Mouse (Mus musculus) gastrocnemius, postnatal 36 days (tissue): ENCODE data around the gene Gkap1. TPM values are rescaled to one million over a fixed set of nuclear protein-coding genes. Genes with fewer than 3 reads are reported as not detected.
A peak's percentile ranks its signal among the peaks of the same experiment; 100 is the strongest.

Experiments used
- DNase-seq, 2 experiments: peaks; one replicate each; pipeline ENCODE4 v3.0.0; 2022
- intact Hi-C: fragments of 180-260 bp; cut with DNase I; formaldehyde crosslinking; loops from one replicate; pipeline ENCODE4 v1.15.1; 2025
- total RNA-seq, 2 experiments: library from RNA; stranded (reverse); gene quantifications; 2 replicates each; pipeline ENCODE4 v1.2.3; 2021

Gkap1 gene
- total RNA-seq, 2 experiments from 2014 or later, result 20.6 to 24.3 TPM

DNA sequence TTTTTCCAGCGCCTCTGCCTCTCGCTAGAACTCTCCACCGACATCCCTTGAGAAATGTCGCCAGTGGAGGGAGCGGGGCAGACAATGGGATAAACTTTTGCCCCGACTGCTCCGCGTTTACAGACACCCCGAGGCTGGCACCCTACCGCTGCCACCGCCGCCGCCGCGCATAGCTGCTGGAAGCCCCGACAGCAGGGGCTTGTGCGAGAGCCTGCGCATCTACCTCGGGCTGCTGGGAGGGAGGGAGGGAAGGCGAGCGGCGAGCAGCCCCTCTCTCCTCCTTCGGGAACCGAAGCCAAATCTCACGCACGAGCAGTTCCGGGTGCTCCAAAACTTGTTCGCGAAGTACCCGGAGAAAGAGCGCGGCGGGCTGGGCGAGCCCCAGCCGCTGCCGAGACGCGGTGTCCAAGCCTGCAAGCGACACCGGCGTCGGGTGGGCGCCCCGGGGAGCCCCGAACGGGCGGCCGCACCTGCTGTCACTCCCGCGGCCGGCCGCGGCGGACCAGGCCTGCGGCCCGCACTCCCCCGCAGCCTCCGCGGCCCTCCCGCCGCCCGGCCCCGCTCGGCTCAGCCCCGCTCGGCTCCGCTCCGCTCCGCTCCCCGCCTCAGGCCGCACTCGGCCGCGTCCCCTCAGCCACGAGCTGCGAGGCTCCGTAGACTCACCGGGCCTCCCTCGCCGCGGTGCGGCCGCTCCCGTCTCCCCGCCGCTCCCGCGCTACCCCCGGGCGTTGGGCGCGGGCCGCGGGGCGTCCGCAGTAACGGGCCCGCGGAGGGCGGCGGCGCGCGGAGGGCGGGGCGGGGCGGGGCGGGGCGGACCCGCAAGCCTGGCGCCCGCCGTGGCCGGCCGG lies 1.9 kb downstream of the Gkap1 start:
- DNase-seq, result peak in 1 of 2 experiments; percentile 17
- intact Hi-C loops, result no loop called here

DNA sequence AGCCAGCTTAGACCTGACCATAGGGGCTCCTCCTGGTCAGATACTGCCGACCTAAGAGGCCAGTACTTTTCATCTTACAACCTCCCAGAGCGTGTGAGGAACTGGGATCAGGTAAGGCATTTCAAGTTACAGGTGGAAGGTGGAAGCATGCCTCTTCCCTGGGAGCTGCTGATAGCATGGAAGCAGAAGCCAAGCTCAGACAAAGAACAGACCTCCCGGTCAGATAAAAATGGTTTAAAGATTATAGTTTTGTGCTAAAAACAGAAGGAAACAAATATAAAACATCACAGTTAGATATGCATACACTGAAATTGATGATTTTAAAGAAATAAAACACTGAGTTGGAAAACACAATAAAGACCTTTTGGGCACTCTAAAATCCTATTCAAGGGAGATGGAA lies 8.6 kb downstream of the Gkap1 start:
- no peak for DNase-seq
- intact Hi-C loops, result no loop called here

DNA sequence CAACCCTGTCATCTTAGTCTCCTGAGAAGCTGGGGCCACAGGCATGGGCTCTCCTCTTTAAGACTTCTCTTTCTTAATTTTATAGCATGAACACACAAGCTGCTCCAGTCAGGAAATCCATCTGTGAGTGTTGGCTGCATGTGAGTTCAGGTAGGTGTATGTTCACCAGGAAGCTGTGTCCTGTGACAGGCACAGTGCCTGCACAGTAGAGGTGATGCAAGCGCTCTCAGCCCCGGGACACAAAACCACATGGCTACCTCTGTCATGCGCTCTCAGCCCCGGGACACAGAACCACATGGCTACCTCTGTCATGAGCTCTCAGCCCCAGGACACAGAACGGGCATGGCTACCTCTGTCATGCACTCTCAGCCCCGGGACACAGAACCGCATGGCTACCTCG lies 12.0 kb downstream of the Gkap1 start:
- intact Hi-C loops, result no loop called here
- DNase-seq, result no peak

DNA sequence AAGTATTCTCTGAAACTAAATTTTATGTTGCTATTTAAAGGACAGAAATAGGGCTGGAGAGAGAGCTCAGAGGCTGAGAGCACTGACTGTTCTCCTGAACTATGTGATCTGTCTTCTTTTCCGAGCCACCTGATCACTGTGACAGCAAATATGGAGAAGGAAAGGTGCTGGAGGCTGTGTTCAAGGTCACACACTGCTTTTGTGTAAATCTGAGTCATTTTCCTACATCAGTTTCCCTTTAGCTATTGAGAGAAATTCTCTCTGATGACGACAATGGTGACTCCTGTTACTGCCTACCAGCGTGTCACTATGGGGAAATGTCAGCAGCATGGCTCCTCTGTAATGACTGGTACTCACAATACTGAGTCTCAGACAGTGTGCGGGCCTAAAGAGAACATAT lies 13.8 kb downstream of the Gkap1 start:
- no peak for DNase-seq
- intact Hi-C loops, result no loop called here

DNA sequence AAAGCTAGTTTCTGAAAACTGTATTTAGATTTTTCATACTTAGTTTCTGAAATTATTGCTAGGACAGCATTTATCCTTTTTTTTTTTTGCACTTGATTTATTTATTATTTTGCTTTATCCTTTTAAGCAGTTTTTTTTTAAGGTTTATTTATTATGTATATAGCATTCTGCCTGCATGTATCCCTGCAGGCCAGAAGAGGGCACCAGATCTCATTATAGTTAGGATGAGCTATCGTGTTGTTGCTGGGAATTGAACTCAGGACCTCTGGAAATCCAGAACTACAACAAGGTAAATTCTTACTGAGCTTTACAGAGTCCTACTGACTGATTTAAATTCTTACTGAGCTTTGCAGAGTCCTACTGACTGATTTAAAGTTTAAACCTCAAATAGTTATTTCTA lies 22.2 kb downstream of the Gkap1 start:
- intact Hi-C loops, result no loop called here
- DNase-seq, result no peak

DNA sequence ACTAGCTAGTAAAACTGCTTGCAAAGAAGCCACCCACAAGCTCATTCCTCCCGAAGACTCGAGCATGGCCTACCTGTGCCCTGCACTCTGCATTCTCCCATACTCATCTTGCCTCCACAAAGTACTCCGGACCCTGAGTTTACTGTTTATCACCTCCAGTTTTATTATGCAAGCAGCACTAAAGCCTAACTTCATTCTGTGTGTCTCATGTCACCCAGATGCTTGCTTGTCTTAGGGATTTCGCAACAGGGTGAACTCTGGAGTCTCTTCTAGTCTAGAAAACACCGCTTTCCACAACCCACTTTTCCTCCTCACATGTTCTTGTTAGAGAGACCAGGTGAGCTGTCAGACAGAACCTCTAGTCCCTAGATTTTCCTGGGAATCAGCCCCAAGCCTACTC lies 26.5 kb downstream of the Gkap1 start:
- DNase-seq, result no peak
- intact Hi-C loops, result no loop called here

DNA sequence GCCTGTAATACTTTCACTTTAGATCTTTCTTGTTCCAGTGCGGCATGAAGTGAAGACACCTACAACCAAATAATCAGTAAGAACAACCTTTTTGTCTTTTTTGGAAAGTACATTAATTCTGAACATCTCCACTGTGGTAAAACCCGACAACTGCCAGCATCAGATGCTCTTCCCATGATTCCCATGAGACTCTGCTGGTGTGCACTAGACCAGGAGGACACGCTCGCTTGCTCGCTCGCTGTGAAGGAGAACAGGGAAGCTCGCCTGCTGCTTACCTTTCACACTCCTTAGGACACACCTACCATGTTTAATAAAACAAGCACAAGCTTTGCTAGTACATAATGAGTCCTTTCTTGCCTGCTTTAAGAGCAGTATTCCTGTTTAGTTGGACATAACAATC lies 39.0 kb downstream of the Gkap1 start:
- intact Hi-C loops, result no loop called here

DNA sequence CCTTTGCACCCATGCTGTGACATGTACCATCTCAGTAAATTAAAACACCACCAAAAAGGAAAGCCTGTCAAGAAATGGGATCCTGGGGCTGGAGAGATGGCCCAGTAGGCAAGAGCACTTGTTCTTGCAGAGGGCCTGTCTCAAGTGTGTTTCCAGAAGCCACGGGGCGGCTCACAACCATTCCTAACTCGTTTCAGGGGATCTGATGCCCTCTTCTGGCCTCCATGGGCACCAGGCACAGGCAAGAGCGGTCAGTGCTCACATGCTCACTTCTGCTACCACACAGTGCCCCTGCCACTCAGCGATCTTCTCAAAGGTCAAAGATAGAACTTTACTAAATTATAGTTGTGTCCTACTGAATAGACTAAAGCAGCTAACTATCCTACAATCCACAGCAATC lies 42.9 kb downstream of the Gkap1 start:
- peak; percentile 27 for DNase-seq
- intact Hi-C loops, result loop anchor here (1.0 to 5.0 kb wide), 3 partner anchors 44 to 220 kb away; no protein-coding TSS in a partner anchor

More for the DNA sequence above, 39.0 kb downstream of the Gkap1 start:
- no peak for DNase-seq

DNA sequence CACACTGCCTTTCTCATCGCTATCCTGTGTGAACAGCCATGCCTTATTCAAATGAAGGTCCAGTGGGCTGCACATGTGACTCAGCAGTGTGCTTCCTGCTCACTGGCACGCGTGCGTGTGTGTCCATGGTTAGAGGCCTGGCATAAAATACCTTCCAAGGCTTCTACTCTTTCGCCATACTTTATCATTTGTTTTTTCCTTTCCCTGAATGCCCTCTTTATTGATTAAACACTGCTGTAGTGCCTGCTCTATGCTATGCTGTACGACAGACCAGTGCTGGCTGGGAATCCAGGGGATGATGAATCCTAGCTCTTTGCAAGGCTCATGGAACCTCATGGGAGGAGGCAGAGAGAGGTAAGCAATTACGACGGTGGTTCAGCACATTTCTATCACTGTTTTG lies 43.4 kb downstream of the Gkap1 start:
- no peak for DNase-seq
- intact Hi-C loops, result loop anchor here (1.0 to 5.0 kb wide), 3 partner anchors 44 to 220 kb away; no protein-coding TSS in a partner anchor

DNA sequence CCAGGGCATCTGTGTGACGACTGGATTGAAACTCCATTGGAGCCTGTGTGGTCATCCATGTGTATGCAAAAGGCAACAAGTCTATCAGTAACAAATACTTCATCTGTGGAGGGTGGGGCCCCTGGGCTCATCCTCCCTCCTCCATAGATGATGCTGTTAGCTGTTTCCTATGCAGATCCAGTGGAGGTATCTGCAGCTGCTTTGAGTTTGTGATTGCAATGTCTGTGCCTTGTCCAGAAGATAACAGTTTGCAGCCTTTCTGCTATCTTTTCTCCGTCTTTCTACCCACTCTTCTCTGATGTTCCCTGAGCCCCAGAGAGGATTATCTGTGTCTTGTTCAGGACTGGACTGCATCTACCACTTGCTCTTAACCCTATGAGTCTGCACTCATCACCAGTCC lies 46.9 kb downstream of the Gkap1 start:
- no peak for DNase-seq
- intact Hi-C loops, result no loop called here

DNA sequence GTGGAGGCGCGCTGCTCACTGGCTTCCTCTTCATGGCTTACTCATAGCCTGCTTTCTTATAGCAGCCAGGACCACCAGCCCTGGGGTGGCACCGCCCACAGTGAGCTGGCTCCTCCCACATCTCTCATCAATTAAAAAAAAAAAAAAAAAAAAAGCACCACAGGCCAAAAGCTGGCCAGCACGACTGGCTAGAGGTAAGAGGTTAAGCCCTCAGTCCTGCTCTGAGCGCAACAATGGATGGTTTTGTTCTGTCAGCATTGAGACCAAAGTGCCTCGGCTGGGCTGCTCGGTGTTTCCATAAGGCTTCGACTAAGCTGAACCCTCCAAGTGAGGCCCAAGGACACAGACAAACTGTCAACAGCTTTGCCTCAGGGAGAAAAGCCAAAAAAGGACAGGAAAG lies 49.8 kb downstream of the Gkap1 start:
- no peak for DNase-seq
- intact Hi-C loops, result no loop called here

DNA sequence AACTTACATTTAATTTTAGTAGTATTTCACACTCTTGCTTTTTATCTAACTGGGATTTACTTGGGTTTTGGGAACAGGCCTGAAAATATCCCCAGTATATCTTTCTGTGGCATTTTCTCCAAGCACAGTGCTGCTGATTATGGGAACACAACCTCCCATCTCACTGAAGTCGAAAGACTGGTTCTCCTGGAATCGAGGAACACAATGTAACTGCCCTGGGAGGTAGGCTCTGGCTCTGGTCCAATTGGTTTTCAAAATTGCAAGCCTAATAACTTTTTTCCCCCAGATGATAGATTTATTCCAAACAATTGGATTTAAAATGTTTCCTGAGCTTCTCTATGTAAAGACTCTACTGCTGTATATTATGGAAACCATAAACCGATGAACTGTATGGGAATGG lies 55.3 kb downstream of the Gkap1 start:
- intact Hi-C loops, result no loop called here
- no peak for DNase-seq

DNA sequence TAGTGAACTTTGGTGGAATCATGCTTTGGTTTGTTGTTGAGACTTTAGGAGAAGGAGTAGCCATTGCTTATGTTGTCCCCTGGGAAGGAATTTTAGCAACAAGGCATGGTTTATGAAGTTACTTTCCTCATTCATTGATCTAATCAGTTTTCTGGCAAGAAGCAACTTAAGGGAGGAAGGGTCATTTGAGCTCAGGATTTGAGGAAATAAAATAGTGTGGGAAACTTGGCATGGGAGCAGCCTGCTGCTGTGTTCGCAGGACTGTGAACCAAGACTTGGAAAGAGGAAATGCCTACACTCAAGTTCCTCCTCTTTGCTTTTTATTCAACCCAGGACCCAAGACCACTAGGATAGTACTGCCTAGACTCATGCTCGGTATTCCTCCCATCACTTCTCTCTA lies 58.0 kb downstream of the Gkap1 start:
- intact Hi-C loops, result loop anchor here (2.0 kb wide), 1 partner anchor 31 kb away; no protein-coding TSS in a partner anchor
- no peak for DNase-seq

DNA sequence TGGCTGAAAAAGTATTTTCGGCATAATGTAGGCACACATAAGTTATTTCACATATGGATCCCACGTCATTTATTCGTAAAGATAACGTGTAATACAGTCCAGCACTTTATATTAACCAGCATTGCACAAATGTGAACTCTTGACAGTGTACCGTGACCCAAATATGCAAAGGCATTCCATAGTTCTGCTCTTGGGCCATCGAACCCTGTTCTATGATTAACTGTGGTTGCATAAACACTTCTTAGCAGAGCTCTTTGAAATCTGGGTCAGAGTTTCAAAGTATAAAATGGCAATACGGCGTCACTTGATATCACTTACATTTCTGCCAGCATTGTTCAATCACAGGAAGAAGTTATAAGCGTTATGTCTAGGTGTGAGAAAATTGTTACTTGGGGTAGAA lies 59.1 kb downstream of the Gkap1 start:
- DNase-seq, result no peak
- intact Hi-C loops, result loop anchor here (2.0 kb wide), 1 partner anchor 30 kb away; no protein-coding TSS in a partner anchor

DNA sequence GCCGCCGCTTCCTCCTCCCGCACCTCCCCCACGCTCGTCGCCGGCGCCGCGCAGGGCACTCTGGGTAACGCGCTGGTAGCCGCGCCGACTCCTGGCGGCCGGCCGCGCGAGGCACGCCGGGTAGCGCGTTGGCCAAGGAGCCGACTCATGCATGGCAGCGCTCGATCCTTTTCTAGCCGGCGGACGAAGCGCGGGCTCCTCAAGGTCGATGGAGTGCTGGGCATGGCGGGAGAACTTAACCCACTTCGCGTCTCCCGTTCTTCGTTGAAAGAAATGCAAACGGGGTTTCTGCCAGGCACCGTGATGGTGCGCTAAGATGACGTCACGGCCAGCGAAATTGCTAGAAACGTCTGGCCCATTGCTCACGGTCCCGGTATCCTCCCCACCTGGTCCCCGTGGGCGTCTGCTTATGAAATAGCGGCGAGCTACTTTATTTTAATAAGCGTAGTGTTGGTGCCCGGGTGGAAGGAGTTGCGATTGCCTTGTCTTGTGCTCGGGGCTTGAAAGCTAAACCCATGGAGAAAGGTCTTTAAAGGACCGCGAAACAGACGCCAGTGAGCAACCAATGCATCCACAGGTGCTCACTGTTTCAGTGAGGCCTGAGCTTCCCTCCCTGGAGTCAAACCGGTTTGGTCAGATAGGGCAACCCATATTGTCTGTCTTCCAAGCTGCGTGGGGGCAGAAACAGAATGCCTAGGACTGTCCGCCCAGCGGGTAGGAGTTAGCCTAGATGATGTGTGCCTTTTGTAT lies 59.7 kb downstream of the Gkap1 start, which contains the start of gene Ubqln1:
TSS of gene Ubqln1 (minus strand) at position 62 of the 750 bp plus-strand sequence.
- intact Hi-C loops, result loop anchor here (2.0 kb wide), 1 partner anchor 29 kb away; no protein-coding TSS in a partner anchor
- peak; percentile 78 to 86 for DNase-seq

DNA sequence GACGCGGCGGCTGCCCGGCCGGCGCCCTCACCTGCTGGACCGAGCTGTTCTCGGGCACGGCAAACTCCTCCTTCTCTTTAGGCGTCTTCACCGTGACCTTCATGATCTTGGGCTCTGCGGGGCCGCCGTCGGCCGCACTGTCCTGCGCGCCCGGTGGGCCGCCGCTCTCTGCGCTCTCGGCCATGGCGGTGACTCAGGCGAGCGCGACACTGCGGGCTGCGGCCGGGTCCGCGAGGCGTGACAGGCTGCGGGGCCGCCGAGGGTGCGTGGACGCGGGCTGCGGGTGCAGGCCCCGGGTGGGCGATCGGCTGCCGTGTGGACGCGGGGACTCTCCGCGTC lies 60.3 kb downstream of the Gkap1 start:
- no peak for DNase-seq
- intact Hi-C loops, result no loop called here

DNA sequence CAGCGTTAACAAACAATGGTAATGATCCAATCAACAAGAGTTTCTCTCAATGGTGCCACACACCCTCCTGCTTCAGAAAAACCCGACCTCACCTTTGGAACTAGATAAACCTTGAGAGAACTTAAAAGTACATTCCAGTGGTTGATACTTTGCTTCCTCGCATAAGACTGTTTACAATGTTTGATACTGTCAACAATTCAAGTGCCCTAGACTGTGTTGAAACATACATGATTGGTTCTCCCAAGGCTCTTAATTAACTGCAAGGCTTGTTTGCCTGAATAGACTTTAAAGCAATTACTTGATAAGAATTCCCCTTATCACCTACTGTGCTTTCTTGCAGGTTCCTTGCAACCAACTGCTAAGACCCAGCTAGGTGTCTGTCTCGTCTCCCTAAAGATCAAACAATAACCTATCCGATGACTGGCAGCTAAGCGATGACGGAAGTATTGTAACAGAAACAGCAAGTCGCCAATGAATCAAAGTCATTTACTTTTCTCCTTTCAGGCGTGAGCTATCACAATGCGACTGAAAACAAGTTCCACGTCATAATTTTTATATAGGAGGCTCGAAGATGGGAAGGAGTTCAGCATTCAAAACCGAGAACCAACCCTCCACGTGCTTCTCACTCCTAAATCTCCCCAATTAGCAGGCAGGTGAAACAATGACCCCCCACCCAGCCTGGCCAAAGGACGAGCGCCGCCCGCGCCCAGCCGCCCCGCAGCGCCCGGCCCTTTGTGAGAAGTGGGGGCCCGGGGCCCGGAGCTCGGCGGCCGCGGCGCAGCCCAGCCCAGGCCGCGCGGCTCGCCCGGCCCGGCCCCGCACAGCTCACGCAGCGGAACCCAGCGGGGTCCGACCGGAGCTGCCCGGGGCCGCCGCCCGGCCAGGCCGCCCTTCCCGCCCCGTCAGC lies 60.9 kb downstream of the Gkap1 start:
- intact Hi-C loops, result no loop called here
- no peak for DNase-seq

DNA sequence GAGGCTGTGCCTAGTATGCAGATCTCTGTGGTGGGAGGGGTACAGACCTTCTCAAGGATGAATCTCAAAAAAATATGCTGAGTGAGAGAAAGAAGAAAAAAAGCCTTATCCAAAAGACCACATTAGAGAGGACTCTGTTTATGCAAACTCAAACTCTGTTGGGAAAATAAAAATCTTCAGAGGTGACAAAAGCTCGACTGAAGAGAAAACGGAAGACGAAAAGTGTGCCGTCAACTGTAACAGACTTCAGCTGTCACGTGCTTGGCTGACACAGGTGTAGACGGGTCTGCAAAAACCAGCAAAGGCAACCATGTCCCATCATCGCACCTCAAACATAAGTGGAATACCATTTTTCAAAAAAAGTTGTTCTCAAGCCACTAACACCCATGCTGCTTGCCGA lies 61.7 kb downstream of the Gkap1 start:
- no peak for DNase-seq
- intact Hi-C loops, result no loop called here

DNA sequence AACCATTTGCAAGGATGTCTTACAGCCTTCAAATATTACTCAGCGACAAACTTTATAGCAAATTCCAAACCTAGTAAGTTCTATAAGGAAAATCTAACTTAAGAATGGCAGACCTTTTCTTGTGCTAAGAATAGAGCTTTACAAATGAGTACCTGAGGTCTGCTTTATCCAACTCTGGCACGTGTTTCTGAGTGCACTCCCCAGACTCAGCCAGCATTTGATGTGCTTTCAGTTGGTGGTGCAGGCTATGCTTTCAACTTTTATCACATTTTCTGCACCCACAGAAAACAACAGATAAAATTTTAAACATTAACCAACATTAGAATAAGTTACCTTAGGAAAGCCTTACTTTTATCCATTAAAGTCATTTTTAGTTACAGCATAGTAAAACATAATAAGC lies 63.0 kb downstream of the Gkap1 start:
- intact Hi-C loops, result no loop called here
- no peak for DNase-seq

DNA sequence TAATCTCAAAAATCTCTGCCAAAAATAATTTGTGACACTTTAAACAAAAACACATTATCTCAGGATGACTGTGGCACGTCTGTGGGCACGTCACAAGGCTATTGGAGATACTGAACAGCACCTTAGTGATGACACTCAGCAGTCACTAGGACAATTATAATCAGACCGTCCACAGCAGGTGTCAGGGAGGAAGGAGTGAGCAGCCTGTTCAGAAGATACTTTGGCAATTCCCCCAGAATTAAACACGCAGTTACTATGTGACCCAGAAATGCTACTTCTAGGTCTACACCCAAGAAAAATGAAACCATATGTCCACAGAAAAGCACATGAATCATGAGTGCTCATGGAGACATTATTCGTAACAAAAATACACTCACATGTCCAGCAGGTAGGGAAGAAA lies 65.1 kb downstream of the Gkap1 start:
- no peak for DNase-seq
- intact Hi-C loops, result no loop called here

DNA sequence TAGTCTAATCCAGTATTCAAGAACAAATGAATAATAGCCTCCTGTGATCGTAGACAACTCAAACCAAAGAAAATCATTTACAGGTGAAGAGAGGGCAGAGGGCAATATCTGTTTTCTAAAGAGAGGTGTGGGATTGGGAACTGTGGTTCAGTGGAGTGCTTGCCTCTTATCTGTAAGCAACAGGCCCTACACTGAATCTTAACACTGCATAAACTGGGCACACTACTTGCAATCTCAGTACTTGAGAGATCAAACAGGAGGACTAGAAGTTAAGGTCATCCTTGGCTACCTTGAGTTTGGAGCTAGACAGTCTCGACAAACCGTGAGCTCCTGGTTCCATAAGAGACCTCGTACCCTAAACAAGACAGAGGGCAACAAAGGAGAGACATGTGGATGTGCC lies 69.4 kb downstream of the Gkap1 start:
- intact Hi-C loops, result no loop called here
- no peak for DNase-seq
